Mouse (Mus musculus) cerebellum, adult 2 months (tissue): ENCODE measurements around the gene Gm49396.

ENCODE experiments used
- CTCF ChIP-seq: fragments of 200-500 bp; IDR thresholded peaks from 2 replicates; pipeline ENCODE4 v1.5.1; 2011; ENCODE audit warnings: low read depth, mild to moderate bottlenecking, control low read depth, low read length, moderate library complexity, borderline replicate concordance; ENCODE audit not compliant: insufficient read depth
- POLR2A ChIP-seq: fragments of 200-500 bp; IDR thresholded peaks from 2 replicates; pipeline ENCODE4 v1.6.1; 2011; ENCODE audit warnings: low read length, control low read depth, borderline replicate concordance; ENCODE audit not compliant: insufficient read depth

- no peak for TF ChIP-seq CTCF
- no peak for TF ChIP-seq POLR2A
Observed at GRCm38 (mm10) chr7:30586455-30587020, 23.4 kb downstream of the Gm49396 start.
